Mouse (Mus musculus): ENCODE measurements around the gene Tmem248.
"Not testable (repeated sequence)": the region's sequence is repeated elsewhere in the genome, so short reads cannot be mapped to it uniquely, and the experiment has no call there.

Tmem248 gene

DNA sequence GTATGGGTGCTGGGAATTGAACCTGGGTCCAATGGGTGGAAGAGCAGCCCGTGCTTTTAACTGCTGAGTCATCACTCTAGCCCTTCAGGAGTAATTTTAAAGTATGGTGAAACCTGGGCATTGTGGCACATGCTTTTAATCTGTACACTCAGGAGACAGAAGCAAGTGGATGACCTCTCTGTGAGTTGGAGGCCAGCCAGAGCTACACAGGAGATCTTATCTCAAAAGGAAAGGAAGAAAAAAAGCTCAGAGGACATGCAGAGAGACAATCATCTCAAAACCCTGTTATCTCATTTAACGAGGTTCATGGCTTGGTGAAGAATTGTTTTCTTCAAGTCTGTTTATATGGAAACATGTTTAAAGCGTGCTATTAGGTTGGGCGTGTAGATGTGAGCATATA lies 12.9 kb upstream of the Tmem248 start:
- no peak for DNase-seq (ENCODE audit: low read depth, low spot score)

DNA sequence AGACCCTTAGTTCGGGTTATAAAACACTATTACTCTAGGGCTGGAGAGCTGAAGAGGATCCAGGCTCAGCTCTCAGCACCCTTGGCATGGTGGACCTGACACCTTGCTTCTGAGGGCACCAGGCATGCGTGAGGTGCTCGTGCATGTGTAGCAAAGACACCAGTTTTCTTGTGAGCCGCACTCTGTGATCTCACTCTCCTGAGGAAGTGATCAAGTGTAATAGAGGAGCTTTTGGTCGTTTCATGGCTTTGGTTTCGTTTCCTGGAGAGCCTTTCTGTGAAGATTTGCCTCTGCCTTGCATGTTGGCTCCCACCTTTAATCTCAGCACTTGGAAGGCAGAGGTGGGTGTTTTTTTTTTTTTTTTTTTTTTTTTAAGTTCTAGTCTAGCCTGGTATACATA lies 12.3 kb upstream of the Tmem248 start:
- no peak for DNase-seq (ENCODE audit: low read depth, low spot score)

DNA sequence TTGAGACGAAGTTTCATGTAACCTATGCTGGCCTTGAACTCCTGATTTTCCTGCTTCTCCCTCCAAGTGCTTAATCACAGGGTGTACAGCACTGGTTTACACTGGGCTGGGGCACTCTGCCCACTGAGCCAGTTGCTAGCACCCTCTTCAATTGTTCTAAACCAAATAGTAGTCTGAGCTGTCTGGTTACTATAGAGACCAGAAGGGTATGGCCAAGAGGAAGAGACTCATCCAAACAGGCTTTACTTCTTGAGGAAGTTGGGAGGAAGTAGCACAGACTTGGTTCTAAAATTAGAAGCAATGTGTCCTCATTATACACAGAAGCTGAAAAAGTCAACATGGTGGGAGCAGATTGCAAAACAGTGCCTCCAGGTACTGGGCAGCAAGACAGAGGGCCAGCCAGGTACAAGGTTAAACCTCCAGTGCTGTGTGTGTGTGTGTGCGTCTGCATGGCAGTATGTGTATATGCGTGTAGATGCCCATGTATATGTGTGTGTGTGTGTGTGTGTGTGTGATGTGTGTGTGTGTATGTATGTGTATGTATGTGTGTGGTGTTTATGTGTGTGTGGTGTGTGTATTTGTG lies 11.3 kb upstream of the Tmem248 start:
- DNase-seq (ENCODE audit: low read depth, low spot score): no peak

DNA sequence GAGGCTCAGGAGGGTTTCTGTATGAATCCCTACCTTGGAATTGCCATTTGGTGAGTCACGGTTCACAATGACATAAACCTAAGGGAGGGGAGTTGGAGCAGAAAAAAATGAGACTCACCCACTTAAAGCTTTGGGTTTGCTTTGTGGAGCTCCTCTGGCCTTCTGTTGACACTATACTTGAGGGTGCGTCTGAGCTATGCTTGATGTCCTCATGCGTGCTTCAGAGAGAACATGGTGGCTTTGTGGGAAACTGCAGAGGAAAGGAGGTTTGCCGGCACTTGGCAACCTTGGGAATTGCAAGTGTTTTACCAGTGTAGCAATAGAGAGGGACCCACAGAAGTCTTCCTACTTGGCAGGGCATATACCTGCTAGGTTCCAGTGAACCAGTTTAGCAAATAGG lies 9.6 kb upstream of the Tmem248 start:
- DNase-seq (ENCODE audit: low read depth, low spot score): no peak

DNA sequence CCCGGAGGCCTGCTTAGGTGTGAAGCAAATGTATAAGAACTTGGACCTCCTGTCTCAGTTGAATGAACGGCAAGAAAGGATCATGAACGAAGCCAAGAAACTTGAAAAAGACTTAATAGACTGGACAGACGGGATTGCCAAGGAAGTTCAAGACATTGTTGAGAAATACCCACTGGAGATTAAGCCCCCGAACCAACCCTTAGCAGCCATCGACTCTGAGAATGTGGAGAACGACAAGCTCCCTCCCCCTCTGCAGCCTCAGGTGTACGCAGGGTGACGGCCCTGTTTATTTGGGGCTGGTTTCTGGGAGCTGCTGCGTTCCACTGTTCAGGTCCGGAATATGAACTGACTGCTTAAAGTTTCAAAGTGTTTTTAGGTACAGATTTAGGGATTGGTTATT lies 3.9 kb upstream of the Tmem248 start:
- DNase-seq (ENCODE audit: low read depth, low spot score): no peak

DNA sequence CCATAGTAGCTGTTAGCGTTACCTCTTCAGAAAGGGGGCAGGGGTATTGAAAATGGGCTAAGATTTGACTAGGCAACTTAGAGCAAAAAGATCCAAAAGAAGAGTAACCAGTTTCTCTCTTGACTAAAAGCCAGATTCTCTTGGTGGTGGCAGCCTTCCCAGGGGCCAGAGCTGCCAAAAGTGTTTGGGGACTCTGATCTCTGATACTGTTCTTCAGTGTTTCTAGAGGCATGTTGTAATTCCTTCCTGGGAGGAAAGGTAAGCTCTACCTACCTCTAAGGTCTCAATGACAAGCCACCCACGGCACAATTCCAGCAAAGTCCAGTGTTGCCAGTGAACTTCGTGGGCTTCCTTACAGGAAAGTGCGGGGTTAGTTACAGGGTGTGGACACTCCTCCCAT lies 525 bp downstream of the Tmem248 start:
- DNase-seq (ENCODE audit: low read depth, low spot score): no peak

DNA sequence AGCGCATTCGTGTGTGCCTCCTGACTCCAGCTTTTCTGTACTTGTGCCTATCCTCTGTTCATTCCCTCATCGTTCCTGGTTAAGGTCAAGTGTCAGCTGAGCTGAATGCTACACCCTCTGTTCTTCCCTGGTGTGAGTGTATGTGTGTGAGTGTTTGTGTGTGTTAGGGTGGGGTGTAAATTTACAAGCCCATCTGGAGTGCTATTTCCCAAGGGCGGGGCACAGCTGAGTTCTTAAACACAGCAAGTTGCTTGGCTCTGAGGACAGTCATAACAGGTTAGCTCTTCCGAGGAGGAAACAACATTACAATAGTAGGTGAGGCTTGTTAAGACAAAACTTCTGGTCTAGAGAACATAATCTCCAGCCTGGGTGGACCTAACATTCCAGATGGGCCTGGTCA lies 1.5 kb downstream of the Tmem248 start:
- no peak for DNase-seq (ENCODE audit: low read depth, low spot score)

DNA sequence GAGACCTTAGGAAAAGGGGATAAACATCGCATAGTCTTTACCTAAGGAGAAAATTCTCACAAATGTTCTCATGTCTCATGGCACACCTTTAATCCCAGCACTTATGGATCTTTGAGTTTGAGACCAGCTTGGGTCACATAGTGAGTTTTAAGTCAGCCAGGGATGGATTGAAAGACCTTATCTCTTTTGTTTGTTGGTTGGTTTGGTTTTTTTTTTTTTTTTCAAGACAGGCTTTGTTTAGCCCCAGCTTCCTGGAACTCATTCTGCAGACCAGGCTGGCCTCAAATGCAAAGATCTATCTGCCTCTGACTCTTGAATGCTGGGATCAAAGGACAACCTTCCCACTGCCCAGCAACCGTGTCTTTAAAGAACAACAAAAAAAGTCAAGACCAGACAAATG lies 4.4 kb downstream of the Tmem248 start:
- no peak for DNase-seq (ENCODE audit: low read depth, low spot score)

DNA sequence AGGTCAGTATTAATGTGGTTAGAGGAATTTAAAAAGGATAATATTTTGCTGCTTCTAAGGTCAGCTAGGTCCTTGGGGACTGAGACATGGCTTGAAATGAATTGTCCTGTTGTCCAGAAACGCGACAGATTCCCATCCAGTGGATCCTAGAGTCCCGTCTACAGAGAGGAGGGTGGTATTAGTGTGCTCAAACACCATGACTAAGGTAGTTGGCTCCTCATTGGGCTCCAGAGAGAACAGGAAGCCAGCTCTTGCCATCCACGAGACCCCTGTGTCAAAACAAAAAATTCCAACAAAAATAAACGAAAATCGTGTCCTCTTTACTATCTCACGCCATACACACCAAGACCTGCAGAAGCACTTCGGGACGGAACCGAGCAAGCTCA lies 4.9 kb downstream of the Tmem248 start:
- no peak for DNase-seq (ENCODE audit: low read depth, low spot score)

DNA sequence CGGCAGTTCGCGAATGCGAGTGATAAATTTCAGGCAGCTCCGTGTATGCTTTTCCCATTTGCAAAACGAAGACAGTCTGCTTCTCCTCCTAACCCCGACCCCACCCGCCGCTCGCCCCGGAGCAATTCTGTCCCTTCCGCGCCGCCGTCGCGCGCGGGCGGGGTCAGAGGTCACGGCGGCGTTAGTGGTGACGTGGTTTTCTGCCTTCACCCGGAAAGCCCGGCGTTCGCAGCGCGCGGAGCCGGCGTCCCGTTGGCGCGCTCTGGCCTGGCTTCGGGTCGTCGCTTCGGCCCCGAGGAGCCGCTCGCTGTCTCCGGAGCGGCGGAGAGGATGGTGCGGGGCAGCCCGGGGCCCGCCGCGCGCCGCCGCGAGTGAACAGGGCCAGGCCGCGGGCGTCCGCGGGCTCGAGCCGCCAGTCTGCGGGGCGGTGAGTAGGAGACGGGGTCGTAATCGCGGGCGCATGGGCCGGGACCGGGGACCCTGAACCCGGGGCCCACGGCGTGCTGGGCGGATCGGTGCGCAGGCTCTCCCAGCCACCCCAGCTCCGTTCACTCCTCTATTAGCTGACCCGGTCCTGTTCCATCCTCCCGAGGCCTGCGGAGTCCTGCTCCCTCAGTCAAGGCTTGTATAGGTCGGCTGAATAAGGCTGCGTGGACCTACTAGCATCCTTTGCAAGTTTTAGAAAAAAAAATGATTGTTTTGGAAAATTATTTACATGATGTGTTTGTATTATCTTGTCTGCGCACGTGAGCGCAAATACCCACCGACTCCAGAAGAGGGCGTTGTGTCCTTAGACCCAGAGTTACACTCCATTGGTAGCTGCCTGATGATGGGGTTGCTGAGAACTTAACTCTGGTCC lies 5.5 kb downstream of the Tmem248 start:
- DNase-seq (ENCODE audit: low read depth, low spot score): peak; percentile 71

DNA sequence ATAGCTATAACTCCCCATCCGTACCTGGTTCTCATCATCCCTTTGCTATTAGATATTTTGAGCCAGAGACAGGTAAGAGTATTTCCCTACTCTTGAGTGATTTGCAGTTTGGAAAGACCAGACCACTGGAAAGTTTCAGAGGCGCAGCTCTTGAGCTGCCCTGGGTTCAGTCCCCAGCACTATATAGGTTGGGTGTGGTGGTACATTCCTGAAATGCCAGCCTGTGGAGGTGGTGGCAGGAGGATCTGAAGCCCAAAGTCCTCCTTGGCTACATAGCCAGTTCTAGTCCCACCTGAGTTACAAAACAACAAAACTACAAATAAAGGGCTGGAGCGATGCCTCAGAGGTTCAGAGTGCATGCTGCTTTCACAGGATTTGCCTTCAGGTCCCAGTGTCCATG lies 9.9 kb downstream of the Tmem248 start:
- no peak for DNase-seq (ENCODE audit: low read depth, low spot score)

DNA sequence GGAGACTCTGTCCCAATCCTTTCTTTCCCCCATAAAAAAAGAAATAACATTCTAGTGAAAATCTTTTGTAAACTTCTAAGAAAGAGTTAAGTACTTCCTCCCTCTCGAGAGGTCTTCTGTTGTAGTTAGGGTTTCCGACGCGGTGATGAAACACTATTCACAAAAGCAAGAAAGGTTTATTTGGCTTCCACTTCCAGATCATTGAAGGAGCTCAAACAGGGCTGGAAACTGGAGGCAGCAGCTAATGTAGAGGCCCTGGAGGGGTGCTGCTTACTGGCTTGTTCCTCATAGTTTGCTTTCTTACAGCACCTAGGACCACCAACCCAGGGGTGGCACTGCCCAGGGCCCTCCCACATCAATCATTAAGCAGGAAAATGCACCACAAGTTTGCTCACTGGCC lies 11.2 kb downstream of the Tmem248 start:
- DNase-seq (ENCODE audit: low read depth, low spot score): no peak

DNA sequence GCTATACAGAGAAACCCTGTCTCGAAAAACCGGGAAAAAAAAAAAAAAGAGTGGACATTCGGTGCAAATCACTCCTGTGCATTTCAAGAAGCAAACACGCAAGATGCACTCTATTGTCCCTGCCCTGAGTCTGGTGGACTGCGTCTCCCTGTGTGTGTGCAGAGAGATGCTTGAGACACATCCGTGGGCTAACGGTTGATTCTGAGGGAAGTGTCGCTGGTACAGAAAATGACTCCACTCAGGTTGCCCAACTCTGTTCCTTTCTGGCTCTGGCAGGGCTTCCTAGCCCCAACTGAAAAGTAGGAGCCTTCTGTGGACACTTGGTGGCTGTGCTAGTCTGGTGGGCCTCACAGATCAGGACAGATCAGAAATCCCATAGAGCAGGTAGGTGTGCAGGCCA lies 19.4 kb downstream of the Tmem248 start:
- no peak for DNase-seq (ENCODE audit: low read depth, low spot score)

DNA sequence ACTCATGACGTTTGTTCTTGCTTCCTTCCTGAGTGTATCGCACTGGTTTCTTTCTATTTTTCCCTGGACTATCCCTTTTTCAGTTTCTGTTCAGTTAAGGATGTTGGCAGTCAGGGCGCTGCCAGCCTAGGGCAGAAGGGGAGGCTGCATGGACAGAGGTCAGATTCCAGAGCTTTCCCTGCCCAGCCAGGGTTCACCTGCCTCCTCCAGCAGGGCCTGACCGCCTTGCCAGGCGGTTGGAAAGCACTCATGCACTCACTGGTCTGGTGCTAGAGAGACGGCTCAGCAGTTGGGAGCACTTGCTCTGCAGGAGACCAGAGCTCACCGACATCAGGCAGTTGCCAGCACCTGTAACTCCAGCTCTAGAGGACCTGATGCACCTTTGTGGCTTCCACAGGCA lies 22.4 kb downstream of the Tmem248 start:
- no peak for DNase-seq (ENCODE audit: low read depth, low spot score)

DNA sequence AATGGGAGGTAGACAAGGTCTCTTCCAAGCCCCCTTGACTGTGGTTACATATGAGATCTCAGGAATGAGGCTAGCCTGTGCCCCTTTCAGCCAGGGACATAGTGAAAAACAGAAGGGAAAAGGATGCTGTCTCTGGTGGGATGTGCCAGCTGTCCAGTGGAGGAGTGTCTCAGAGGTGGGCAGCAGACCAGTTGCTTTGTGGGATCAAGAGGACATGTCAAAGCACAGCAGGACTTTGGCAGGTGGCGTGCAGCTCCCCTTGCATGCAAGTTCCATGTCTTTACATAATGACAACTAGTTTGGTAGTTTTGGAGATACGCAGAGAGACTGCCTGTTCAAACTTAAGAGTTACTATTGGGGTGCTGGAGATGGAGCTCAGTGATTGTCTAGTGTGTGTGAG lies 23.0 kb downstream of the Tmem248 start:
- DNase-seq (ENCODE audit: low read depth, low spot score): no peak

DNA sequence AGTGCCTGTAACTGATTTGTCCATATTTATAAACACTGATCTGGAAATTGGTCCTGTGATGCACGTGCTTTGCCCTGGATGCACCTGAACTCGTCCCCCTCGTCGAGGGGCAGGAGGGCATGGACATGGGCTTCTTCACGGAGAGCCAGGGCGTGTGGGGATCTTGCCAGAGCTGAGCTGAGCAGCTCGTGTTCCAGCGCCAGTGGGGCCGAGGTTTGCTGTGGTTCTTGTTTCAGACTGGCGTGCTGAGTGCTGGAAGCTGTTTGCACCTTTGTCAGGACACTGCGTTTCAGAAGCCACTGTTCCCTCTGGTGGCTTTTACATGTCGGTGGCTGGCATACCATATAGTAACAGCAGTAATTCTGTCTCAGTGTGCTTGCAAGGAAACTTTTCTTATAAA lies 24.5 kb downstream of the Tmem248 start:
- DNase-seq (ENCODE audit: low read depth, low spot score): no peak

DNA sequence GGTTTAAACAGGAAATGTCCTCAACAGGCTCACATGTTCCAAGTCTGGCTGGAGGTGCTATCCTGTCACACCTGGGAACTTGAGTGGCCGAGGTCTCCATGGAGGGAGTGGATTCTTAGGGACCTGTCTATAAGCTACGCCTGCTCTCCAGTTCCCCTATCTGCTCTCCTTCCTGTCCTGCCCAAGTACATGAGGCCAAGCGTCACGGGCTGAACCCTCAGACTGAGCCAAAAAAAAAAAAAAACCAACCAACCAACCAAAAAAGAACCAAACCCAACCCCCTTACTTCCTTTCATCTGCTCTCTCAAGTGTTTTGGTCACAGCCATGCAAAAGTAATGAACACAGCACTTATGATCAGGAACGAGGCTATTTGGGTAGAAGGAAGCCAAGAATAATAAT lies 30.9 kb downstream of the Tmem248 start:
- DNase-seq (ENCODE audit: low read depth, low spot score): no peak

DNA sequence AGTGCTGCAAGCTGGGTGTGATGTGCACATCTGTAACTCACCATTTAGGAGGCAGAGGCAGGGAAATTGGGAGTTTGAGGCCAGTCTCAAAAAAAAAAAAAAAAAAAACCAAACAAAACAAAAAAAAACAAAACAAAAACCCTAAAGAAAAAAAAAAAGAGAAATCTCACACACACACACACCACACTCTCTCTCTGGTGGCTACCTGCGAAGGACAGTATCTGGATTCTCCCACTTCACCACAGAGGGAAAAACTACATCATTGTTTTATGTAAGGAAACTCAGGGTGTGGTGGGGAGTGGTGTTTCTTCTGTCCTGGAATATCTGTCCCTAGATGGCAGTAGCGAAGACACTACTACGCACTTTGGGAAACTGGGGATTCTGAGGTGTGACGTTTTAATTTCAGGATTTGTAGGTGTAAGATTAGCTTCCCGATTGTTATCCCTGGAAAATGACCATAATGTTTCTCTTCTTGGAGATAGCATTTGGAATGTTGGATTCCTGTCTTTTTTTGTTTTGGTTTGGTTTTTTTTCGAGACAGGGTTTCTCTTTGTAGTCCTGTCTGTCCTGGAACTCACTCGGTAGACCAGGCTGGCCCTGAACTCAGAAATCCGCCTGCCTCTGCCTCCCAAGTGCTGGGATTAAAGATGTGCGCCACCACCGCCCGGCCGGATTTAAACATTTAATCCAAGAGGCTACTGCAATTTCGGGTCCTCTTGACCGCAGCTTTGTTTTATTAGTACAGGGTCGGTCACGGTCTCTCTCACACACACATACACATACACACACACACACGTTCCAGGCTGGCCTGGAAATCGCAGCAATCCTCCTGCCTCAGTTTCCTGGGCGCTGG lies 37.5 kb downstream of the Tmem248 start:
- DNase-seq (ENCODE audit: low read depth, low spot score): no peak

DNA sequence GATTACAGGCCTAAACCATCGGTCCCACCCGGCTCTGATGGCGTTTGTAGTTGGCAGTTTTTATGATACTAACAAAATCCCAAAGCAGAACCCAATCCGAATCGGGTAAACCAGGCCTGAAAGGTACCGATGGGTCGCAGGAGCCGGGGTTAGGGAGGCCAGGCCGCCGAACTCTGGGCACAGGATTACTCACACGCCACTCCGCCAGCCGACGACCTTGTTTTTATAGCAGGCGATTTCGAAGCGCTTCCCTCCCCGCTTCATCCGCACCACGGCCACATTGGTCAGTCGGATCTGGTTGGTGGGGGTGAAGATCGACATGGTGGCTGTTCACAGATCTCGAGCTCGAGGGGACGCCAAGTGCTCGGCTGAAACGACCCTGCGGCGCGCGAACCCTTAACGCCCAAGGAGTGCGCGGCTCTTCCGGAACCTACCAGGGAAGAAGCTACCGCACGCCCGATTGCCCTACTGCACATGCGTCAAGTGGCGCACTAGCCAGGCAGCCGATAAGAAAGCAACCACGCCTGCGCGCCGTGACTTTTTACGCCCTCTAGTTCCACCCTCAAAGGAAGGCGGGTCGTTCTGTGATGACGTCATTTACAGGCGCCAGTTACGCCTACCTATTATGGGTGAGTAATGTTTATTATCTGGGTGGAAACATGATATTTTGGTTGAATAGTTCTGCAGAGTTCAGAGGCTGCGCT lies 38.3 kb downstream of the Tmem248 start, which contains the start of the genes Sbds and Tyw1:
Gene Sbds, minus strand, starts transcription at position 514 of the 704 bp plus-strand sequence.
Gene Tyw1, plus strand, starts transcription at position 603 of the 704 bp plus-strand sequence.
- peak; percentile 97 for DNase-seq (ENCODE audit: low read depth, low spot score)

DNA sequence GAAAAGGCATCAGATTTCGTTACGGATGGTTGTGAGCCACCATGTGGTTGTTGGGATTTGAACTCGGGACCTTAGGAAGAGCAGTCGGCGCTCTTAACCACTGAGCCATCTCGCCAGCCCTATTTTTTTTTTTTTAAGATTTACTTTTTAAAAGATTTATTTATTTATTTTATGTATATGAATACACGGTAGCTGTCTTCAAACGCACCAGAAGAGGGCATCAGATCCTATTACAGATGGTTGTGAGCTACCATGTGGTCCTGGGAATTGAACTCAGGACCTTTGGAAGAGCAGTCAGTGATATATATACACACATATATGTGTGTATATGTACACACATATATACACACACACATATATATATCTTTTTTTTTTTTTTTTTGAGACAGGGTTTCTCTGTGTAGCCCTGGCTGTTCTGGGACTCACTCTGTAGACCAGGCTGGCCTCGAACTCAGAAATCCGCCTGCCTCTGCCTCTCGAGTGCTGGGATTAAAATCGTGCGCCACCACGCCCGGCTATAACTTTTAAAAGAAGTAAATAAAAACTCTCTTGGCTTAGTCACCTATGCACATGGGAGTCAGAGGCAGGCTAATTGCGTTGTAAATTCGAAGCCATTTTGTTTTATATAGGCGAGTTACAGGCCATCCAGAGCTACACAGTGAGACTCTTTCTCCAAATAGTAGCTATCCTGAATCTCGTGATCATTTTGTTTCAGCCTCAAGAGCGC lies 39.1 kb downstream of the Tmem248 start:
- DNase-seq (ENCODE audit: low read depth, low spot score): not testable (repeated sequence)

DNA sequence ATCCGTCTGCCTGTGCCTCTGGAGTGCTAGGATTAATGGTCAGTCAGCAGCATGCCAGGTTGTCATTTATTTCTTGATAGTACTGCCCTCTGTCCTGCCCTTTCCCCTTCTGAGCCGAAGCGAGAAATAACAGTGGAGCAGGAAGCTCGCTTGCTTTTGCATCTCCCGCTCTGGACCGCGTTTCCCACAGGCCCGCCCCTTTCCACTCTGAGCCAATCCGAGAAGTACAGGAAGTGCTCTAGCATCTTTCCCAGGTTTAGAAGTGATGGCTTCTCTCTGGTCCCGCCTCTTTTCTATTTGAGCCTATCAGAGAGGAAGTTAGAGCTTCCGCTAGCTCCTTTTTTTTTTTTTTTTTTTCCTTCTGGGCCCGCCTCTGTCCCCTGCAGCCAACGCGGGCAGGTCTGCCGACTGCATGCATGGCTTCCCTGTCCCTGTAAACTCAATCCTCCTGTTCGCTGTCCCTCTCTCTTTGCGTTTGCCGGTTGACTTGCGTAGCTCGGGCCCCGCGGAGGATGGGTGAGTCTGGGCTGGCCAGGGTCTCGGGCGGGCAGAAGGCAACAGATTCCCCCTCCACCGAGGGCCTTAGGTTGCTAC lies 39.9 kb downstream of the Tmem248 start:
- DNase-seq (ENCODE audit: low read depth, low spot score): peak; percentile 85

All from WW6 (cell line).